Mouse (Mus musculus) adrenal gland, postnatal 0 days (tissue): ENCODE results near the gene Mycs. TPM values are rescaled to one million over a fixed set of nuclear protein-coding genes. Genes with fewer than 3 reads are reported as not detected.

ENCODE experiments used
- polyA plus RNA-seq: library from polyadenylated mRNA; unstranded; fragments of >200 nt; fragmentation: Nextera tagmentation; extraction: Ambion mirVana; gene quantifications from 2 replicates; pipeline ENCODE4 v1.2.1, GENCODE M21; 2015

Mycs gene
- not detected in 2 replicates for polyA plus RNA-seq

DNA sequence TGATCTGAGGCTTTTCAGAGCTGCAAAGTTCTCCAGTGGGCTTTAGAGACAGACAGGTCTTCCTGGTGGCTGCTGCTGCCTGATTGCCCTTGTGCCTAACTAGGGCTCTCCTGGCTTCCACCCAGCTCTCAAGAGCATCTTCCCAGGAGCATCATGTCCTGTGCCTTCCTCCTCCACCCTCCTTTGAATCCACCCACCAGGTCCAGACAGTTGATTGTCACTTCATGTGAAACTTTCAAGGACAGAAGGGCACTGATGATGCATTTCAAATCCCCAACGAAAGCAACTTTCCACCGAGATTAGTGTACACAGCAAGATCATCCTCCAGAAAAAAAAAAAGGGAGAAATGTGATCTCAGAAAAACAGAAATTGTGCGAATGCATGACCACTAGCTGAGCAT, at the start of gene Mycs:
Gene Mycs, minus strand, starts transcription at position 101 of the 400 bp plus-strand sequence.

Other genes with a start within 250 kb of the Mycs start
- gene Btbd35f7, start 199.8 kb upstream of the Mycs start, polyA plus RNA-seq, result not detected in 2 replicates